Mouse (Mus musculus) liver, embryonic 14.5 days (tissue): ENCODE measurements at regions not wholly inside any gene's neighbourhood (a gene's known extent, or its start where the extent isn't known, plus 50 kb on each side); places are given as distances from the start of the nearest gene placed in this dataset.

Source experiments
- CTCF ChIP-seq: IDR thresholded peaks from 2 replicates; pipeline ENCODE4 v1.5.1; 2016; ENCODE audit warnings: antibody characterized with exemption, low read depth, control low read depth
- EP300 ChIP-seq: IDR thresholded peaks from 2 replicates; pipeline ENCODE4 v1.6.1; 2016; ENCODE audit warnings: antibody characterized with exemption, low read depth

DNA sequence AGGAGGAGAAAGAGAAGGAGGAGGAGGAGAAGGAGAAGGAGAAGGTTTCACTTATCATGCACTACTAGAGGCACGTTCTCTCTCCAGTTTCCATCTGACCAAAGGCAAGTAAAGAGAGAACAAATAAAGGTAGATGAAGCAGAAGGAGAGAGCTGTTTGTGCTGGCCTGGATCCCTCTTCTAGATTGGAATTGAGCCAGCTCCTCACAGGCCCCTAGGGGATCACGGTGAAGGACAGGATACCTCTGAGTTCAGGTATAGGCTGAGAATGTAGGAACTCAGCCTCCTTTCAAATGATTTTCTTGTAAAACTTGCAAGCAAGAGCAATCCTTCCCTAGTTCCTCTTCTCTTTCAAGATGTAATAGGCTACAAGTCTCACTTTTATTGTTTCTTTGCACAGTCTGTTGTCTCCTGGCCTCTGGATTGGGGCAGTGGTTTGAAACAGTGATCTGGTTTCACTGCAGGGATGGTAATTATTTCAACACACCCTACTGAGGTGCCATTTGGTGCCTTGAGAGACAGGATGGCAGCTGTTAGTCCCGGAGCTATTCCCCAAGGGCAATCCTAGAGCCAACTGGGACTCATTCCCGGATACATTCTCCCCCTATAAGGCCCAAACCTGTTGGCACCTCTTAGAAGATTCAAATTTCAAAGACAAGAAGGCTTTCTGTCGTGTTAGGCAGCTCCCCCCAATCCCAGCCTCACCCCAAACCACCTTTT is 134.8 kb downstream of the Gm9817 start:
- TF ChIP-seq CTCF (no peak), EP300 (no peak)
